Mouse (Mus musculus): Measurements from ENCODE around the gene Aph1c. TPM values are rescaled to one million over a fixed set of nuclear protein-coding genes. Genes with fewer than 3 reads are reported as not detected.

Gene Aph1c
- polyA plus RNA-seq, 1 experiment from 2014 or later, result 2.9 TPM

DNA sequence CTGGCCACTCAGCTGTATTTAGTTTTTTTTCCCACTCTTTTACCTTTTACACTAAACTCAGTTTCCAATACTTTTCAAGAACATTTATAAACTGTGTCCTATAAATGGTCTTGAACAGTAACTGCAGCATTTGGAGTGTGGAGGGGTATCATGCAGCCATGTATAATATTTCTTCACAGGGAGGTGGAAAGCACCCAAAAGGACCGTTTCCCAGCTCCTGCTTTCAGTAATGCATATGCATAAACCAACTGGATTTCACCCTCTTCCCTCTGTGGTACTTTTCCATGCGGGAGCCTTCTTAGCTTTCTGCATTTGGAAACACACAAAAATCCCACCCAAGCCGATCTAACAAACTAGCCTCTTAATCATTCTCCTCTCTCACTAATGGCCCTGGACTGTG, 30.2 kb upstream of the Aph1c start:
- ATAC-seq, result no peak
- no peak overlapping the region for H3K9ac ChIP-seq
- H3K27me3 ChIP-seq, result no peaks in the 10 kb centered on the region
- H3K4me2 ChIP-seq, result no peak overlapping the region
- no peak overlapping the region for H3K4me3 ChIP-seq
- WGBS, result 57% methylated on average over 3 of the region's 3 CpGs
- no peaks in the 10 kb centered on the region for H3K9me3 ChIP-seq (replicated peaks)
- peak overlapping the region; percentile 83; the same call in 1 of the 2 replicates for H3K27ac ChIP-seq
- H3K36me3 ChIP-seq (ENCODE audit: poor library complexity, severe bottlenecking), result peaks cover 7% of the 10 kb centered on the region
- peaks cover 47% of the 10 kb centered on the region for H3K4me1 ChIP-seq

DNA sequence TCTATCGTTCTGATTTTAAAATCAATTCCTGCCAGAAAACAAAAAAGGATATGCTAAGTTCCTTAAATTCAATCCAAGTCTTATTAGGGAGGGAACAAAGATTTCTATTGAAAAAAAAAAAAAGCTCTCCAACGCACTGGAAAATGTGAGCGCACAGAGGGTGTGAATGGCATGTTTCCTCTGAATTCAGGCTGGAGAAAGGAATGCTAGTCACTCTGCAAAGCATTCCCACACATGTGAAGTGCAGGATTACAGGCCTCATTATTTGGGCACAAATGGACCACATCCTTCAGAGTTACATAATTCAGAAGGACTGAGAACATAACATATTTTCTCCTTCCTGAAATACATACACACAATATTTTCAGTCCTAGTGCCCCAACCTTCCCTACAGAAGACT, 28.9 kb upstream of the Aph1c start:
- Histone ChIP-seq H3K4me3 (no peak overlapping the region), H3K4me2 (no peak overlapping the region), H3K36me3 (ENCODE audit: poor library complexity, severe bottlenecking) (peaks cover 18% of the 10 kb centered on the region), H3K27me3 (no peaks in the 10 kb centered on the region), H3K27ac (peak overlapping the region; percentile 83), H3K4me1 (peaks cover 47% of the 10 kb centered on the region), H3K9me3 (replicated peaks) (no peaks in the 10 kb centered on the region), H3K9ac (no peak overlapping the region)
- ATAC-seq, result no peak
- 6% methylated on average over 3 of the region's 3 CpGs for WGBS

DNA sequence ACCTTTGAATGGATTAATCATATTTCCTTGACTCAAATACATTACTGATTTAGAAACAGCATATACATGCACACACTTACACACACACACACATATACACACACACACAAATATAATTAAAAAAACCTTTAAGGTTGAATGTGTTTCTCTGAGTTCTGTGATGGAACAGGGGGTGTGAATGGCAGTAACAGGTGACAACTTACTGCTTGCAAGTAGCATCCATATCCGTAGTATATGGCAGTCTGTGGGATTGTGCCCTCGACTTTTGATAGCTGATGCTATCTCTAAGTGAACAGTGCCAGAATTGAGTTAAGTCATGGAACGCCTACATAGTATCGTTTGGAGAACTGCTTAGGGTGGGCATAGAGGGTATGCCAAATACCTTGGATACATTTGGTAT, 27.7 kb upstream of the Aph1c start:
- H3K4me2 ChIP-seq, result no peak overlapping the region
- no peak for ATAC-seq
- no peak overlapping the region for H3K9ac ChIP-seq
- H3K4me1 ChIP-seq, result peaks cover 47% of the 10 kb centered on the region
- H3K4me3 ChIP-seq, result no peak overlapping the region
- peaks cover 28% of the 10 kb centered on the region for H3K36me3 ChIP-seq (ENCODE audit: poor library complexity, severe bottlenecking)
- no peaks in the 10 kb centered on the region for H3K27me3 ChIP-seq
- 0 out of 2 replicates have a peak overlapping the region, but pooled peaks have one; percentile 66 for H3K27ac ChIP-seq
- H3K9me3 ChIP-seq (replicated peaks), result no peaks in the 10 kb centered on the region
- WGBS, result 91% methylated on average over 4 of the region's 4 CpGs

- no peak overlapping the region for H3K4me3 ChIP-seq
- WGBS, result 38% methylated on average over 5 of the region's 5 CpGs
- peaks cover 47% of the 10 kb centered on the region for H3K4me1 ChIP-seq
- no peak overlapping the region for H3K4me2 ChIP-seq
- H3K9ac ChIP-seq, result no peak overlapping the region
- peak; percentile 68; the same call in 1 of the 2 replicates for ATAC-seq
- no peaks in the 10 kb centered on the region for H3K27me3 ChIP-seq
- H3K36me3 ChIP-seq (ENCODE audit: poor library complexity, severe bottlenecking), result peaks cover 29% of the 10 kb centered on the region
- peak overlapping the region; percentile 16 for H3K27ac ChIP-seq
- no peaks in the 10 kb centered on the region for H3K9me3 ChIP-seq (replicated peaks)
Observed at GRCm38 (mm10) chr9:66861104-66861767, 26.7 kb upstream of the Aph1c start.

DNA sequence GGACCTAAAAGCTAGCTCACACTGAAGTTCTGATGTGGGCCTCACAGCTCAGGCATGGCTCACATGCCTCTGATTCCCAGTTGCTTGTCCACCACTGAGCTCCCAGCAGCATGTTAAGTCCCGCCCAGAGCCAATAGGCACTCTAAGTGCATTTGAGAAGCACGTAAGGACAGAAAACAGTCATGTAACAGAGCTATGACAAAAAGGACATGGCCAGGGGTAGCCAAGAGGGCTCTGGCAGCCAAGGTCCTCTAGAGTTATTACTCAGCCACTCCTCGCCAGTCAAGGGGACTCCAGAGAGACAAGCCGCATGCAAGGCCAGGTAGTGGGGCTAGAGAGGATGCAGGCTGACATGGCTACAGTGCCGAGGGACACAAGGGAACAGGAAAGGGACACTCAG, 25.0 kb upstream of the Aph1c start:
- WGBS, result 93% methylated on average over 5 of the region's 5 CpGs
- no peaks in the 10 kb centered on the region for H3K27me3 ChIP-seq

DNA sequence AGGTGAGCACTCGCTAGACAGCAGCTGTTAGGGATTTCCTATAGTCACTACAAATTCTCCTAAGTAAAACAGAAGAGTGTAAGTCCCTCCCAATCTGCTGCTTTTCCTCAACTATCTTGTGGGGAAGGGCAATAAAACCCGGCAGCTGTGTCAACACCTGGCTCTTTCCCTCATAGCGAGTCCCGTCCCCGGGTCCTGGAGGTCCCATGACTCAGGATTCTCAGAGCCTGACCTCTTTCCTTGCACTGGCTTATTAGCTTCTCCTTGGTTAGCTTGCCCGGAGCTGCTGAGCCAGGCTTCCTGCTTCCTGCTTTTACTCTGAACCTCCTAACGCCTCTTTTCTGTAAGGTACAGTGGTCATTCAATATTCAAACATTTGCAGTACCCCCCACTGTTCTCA, 21.3 kb upstream of the Aph1c start:
- ATAC-seq, result no peak
- H3K4me2 ChIP-seq, result no peak overlapping the region
- 82% methylated on average over 7 of the region's 7 CpGs for WGBS
- peaks cover 38% of the 10 kb centered on the region for H3K36me3 ChIP-seq (ENCODE audit: poor library complexity, severe bottlenecking)
- no peak overlapping the region for H3K9ac ChIP-seq
- no peak overlapping the region for H3K27ac ChIP-seq
- no peaks in the 10 kb centered on the region for H3K9me3 ChIP-seq (replicated peaks)
- no peaks in the 10 kb centered on the region for H3K27me3 ChIP-seq
- H3K4me1 ChIP-seq, result peaks cover 13% of the 10 kb centered on the region
- H3K4me3 ChIP-seq, result no peak overlapping the region

More for the DNA sequence above, 25.0 kb upstream of the Aph1c start:
- Histone ChIP-seq H3K27ac (no peak overlapping the region), H3K4me3 (no peak overlapping the region), H3K36me3 (ENCODE audit: poor library complexity, severe bottlenecking) (peaks cover 29% of the 10 kb centered on the region), H3K4me2 (no peak overlapping the region), H3K9ac (no peak overlapping the region), H3K4me1 (peaks cover 38% of the 10 kb centered on the region), H3K9me3 (replicated peaks) (no peaks in the 10 kb centered on the region)
- no peak for ATAC-seq

DNA sequence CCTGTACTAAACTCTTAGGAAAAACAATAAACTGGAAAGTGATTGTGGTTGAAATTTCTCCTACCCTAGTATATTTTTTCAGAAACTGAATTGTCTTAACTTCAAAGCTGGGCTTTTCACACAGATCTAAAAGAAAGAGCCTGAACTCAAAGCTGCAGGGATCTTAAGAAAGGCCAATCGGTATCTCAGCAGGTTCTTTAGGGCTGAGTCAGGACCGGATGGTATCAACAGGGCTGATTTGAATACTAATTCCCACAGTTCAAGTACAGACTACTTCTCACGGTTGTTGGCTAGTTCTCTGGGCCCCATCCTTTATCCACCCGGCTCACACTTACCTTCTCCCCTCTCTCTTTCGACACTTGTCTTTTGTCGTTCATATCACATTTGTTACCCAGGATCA, 18.1 kb upstream of the Aph1c start:
- WGBS, result 23% methylated on average over 6 of the region's 6 CpGs
- no peaks in the 10 kb centered on the region for H3K27me3 ChIP-seq

GRCm38 (mm10) chr9:66850966-66851365, 16.4 kb upstream of the Aph1c start:
- H3K36me3 ChIP-seq (ENCODE audit: poor library complexity, severe bottlenecking), result peaks cover 30% of the 10 kb centered on the region
- no peak overlapping the region for H3K27ac ChIP-seq
- H3K9me3 ChIP-seq (replicated peaks), result no peaks in the 10 kb centered on the region

More for the DNA sequence above, 18.1 kb upstream of the Aph1c start:
- H3K4me1 ChIP-seq, result peaks cover 5% of the 10 kb centered on the region; the same call in 1 of the 2 replicates
- no peak overlapping the region for H3K4me3 ChIP-seq
- peaks cover 19% of the 10 kb centered on the region for H3K36me3 ChIP-seq (ENCODE audit: poor library complexity, severe bottlenecking)
- no peak for ATAC-seq
- H3K27ac ChIP-seq, result no peak overlapping the region
- H3K9ac ChIP-seq, result no peak overlapping the region
- H3K4me2 ChIP-seq, result no peak overlapping the region
- no peaks in the 10 kb centered on the region for H3K9me3 ChIP-seq (replicated peaks)

GRCm38 (mm10) chr9:66846822-66847221, 12.3 kb upstream of the Aph1c start:
- no peak overlapping the region for H3K27ac ChIP-seq
- ATAC-seq, result no peak
- WGBS, result 92% methylated on average over 5 of the region's 5 CpGs
- no peak overlapping the region for H3K4me2 ChIP-seq
- no peaks in the 10 kb centered on the region for H3K4me1 ChIP-seq
- no peaks in the 10 kb centered on the region for H3K27me3 ChIP-seq
- peaks cover 30% of the 10 kb centered on the region for H3K36me3 ChIP-seq (ENCODE audit: poor library complexity, severe bottlenecking)
- no peak overlapping the region for H3K9ac ChIP-seq
- no peak overlapping the region for H3K4me3 ChIP-seq
- H3K9me3 ChIP-seq (replicated peaks), result no peaks in the 10 kb centered on the region

More at GRCm38 (mm10) chr9:66850966-66851365, 16.4 kb upstream of the Aph1c start:
- H3K27me3 ChIP-seq, result no peaks in the 10 kb centered on the region
- H3K4me1 ChIP-seq, result peaks cover 5% of the 10 kb centered on the region; the same call in 1 of the 2 replicates
- H3K9ac ChIP-seq, result no peak overlapping the region
- H3K4me3 ChIP-seq, result no peak overlapping the region
- no peak for ATAC-seq
- 88% methylated on average over 5 of the region's 5 CpGs for WGBS
- H3K4me2 ChIP-seq, result no peak overlapping the region

GRCm38 (mm10) chr9:66835097-66835480, 563 bp upstream of the Aph1c start:
- H3K4me2 ChIP-seq, result peak overlapping the region; percentile 87
- H3K27ac ChIP-seq, result no peak overlapping the region
- peaks cover 7% of the 10 kb centered on the region for H3K4me1 ChIP-seq
- no peaks in the 10 kb centered on the region for H3K9me3 ChIP-seq (replicated peaks)
- H3K36me3 ChIP-seq (ENCODE audit: poor library complexity, severe bottlenecking), result no peaks in the 10 kb centered on the region
- H3K9ac ChIP-seq, result peak overlapping the region; percentile 56
- H3K4me3 ChIP-seq, result peak overlapping the region; percentile 56
- WGBS, result 2% methylated on average over 24 of the region's 24 CpGs
- peak; percentile 83 for ATAC-seq
- H3K27me3 ChIP-seq, result peaks cover 14% of the 10 kb centered on the region

- Histone ChIP-seq H3K9me3 (replicated peaks) (no peaks in the 10 kb centered on the region), H3K36me3 (ENCODE audit: poor library complexity, severe bottlenecking) (no peaks in the 10 kb centered on the region), H3K4me1 (peaks cover 7% of the 10 kb centered on the region), H3K27me3 (peaks cover 14% of the 10 kb centered on the region), H3K9ac (peak overlapping the region; percentile 60; the same call in 1 of the 2 replicates), H3K27ac (no peak overlapping the region), H3K4me3 (peak overlapping the region; percentile 56), H3K4me2 (peak overlapping the region; percentile 87)
- 16% methylated on average over 7 of the region's 7 CpGs for WGBS
- ATAC-seq, result no peak
Observed at GRCm38 (mm10) chr9:66833851-66834250, 675 bp downstream of the Aph1c start.

GRCm38 (mm10) chr9:66832366-66832908, 2.1 kb downstream of the Aph1c start:
- Histone ChIP-seq H3K27ac (no peak overlapping the region), H3K4me1 (peaks cover 7% of the 10 kb centered on the region), H3K4me3 (no peak overlapping the region), H3K27me3 (peaks cover 14% of the 10 kb centered on the region), H3K4me2 (no peak overlapping the region), H3K9ac (no peak overlapping the region), H3K9me3 (replicated peaks) (no peaks in the 10 kb centered on the region), H3K36me3 (ENCODE audit: poor library complexity, severe bottlenecking) (no peaks in the 10 kb centered on the region)
- ATAC-seq, result no peak
- 71% methylated on average over 4 of the region's 4 CpGs for WGBS

All from forebrain, embryonic 13.5 days (tissue).